Mouse (Mus musculus) layer of hippocampus, postnatal 25 days (tissue): Measurements from ENCODE around the gene Chad. TPM values are rescaled to one million over a fixed set of nuclear protein-coding genes. Genes with fewer than 3 reads are reported as not detected.

Experiments
- DNase-seq, 2 experiments: peaks; one replicate each; pipeline ENCODE4 v3.0.0; 2022; ENCODE audit warnings: mixed read lengths in 2 of 2, low spot score in 1 of 2; ENCODE audit errors: extremely low spot score in 1 of 2
- total RNA-seq, 2 experiments: library from RNA; stranded (reverse); gene quantifications; 2 replicates each; pipeline ENCODE4 v1.2.3; 2021

The Chad gene
- total RNA-seq, 2 experiments from 2014 or later, result 0.62 to 0.70 TPM

GRCm38 (mm10) chr11:94563821-94564220, 1.0 kb upstream of the Chad start:
- DNase-seq, result no peak

GRCm38 (mm10) chr11:94565151-94565479, 268 bp downstream of the Chad start:
- DNase-seq, result no peak

- DNase-seq, result no peak
Observed at GRCm38 (mm10) chr11:94566534-94566933, 1.7 kb downstream of the Chad start.

- no peak for DNase-seq
Observed at GRCm38 (mm10) chr11:94567326-94567725, 2.5 kb downstream of the Chad start.

GRCm38 (mm10) chr11:94570612-94571011, 5.8 kb downstream of the Chad start:
- DNase-seq, result no peak

GRCm38 (mm10) chr11:94571850-94572249, 7.0 kb downstream of the Chad start:
- DNase-seq, result no peak

- DNase-seq, result no peak
Observed at GRCm38 (mm10) chr11:94574560-94574959, 9.7 kb downstream of the Chad start.

GRCm38 (mm10) chr11:94575036-94575435, 10.2 kb downstream of the Chad start:
- DNase-seq, result no peak

- DNase-seq, result no peak
Observed at GRCm38 (mm10) chr11:94576361-94576760, 11.5 kb downstream of the Chad start.

GRCm38 (mm10) chr11:94580111-94580740, 15.4 kb downstream of the Chad start:
- no peak for DNase-seq

GRCm38 (mm10) chr11:94585091-94585490, 20.2 kb downstream of the Chad start:
- DNase-seq, result no peak

- no peak for DNase-seq
Observed at GRCm38 (mm10) chr11:94587511-94587910, 22.7 kb downstream of the Chad start.

- DNase-seq, result no peak
Observed at GRCm38 (mm10) chr11:94596311-94596852, 31.5 kb downstream of the Chad start.

GRCm38 (mm10) chr11:94597319-94597718, 32.5 kb downstream of the Chad start:
- no peak for DNase-seq

- no peak for DNase-seq
Observed at GRCm38 (mm10) chr11:94598437-94599120, 33.7 kb downstream of the Chad start.

- no peak for DNase-seq
Observed at GRCm38 (mm10) chr11:94600447-94600846, 35.6 kb downstream of the Chad start.

- peak in 1 of 2 experiments; percentile 11 for DNase-seq
Observed at GRCm38 (mm10) chr11:94601321-94602281, 36.8 kb downstream of the Chad start, which contains the start of gene Acsf2. Gene Acsf2 (minus strand): TSS chr11:94601871.

GRCm38 (mm10) chr11:94602356-94602955, 37.6 kb downstream of the Chad start:
- DNase-seq, result no peak

- DNase-seq, result no peak
Observed at GRCm38 (mm10) chr11:94610744-94611740, 46.2 kb downstream of the Chad start.
